Mouse (Mus musculus) limb, embryonic 11.5 days (tissue): ENCODE measurements around the gene Rsph9. TPM values are rescaled to one million over a fixed set of nuclear protein-coding genes. Genes with fewer than 3 reads are reported as not detected.

Experiments used
- ATAC-seq: fragments of 200-750 bp; cut with Nextera tagmentation; 2 replicates; pipeline ENCODE4 v1.8.0; 2017; ENCODE audit warnings: low read depth; ENCODE audit not compliant: insufficient number of reproducible peaks, low FRiP score, low TSS enrichment
- DNase-seq: peaks from one replicate; pipeline ENCODE4 v3.0.0-alpha.2; 2015; ENCODE audit warnings: low spot score
- H3K27ac ChIP-seq: fragments of 300-500 bp; sonication (generic); replicated peaks from 2 replicates; pipeline ENCODE4 v1.5.1; 2014; ENCODE audit warnings: low read depth, mild to moderate bottlenecking, low read length
- H3K27me3 ChIP-seq: fragments of 300-500 bp; sonication (generic); 2 replicates; pipeline ENCODE4 v1.6.1; 2014; ENCODE audit warnings: mild to moderate bottlenecking, low read length, mixed read lengths; ENCODE audit not compliant: control insufficient read depth, insufficient read depth
- H3K36me3 ChIP-seq: fragments of 300-500 bp; sonication (generic); 2 replicates; pipeline ENCODE4 v1.6.1; 2014; ENCODE audit warnings: mild to moderate bottlenecking, low read length, moderate library complexity, mixed read lengths; ENCODE audit not compliant: control insufficient read depth, insufficient read depth
- H3K4me1 ChIP-seq: fragments of 300-500 bp; sonication (generic); 2 replicates; pipeline ENCODE4 v1.6.1; 2014; ENCODE audit warnings: low read length, mixed read lengths; ENCODE audit not compliant: control insufficient read depth, insufficient read depth
- H3K4me2 ChIP-seq: fragments of 300-500 bp; sonication (generic); 2 replicates; pipeline ENCODE4 v1.6.1; 2014; ENCODE audit warnings: low read depth, mild to moderate bottlenecking, moderate library complexity; ENCODE audit not compliant: severe bottlenecking
- H3K4me3 ChIP-seq: fragments of 300-500 bp; sonication (generic); 2 replicates; pipeline ENCODE4 v1.5.1; 2014; ENCODE audit warnings: low read depth, low read length
- H3K9ac ChIP-seq: fragments of 300-500 bp; sonication (generic); 2 replicates; pipeline ENCODE4 v1.6.1; 2014; ENCODE audit warnings: mild to moderate bottlenecking, low read length
- H3K9me3 ChIP-seq: fragments of 300-500 bp; sonication (generic); 2 replicates; pipeline ENCODE4 v1.6.1; 2016; ENCODE audit warnings: low read length; ENCODE audit not compliant: control insufficient read depth
- WGBS: fragments of 180-500 bp; shearing (Covaris S2); extraction: QIAGEN DNeasy Blood & Tissue Kit; methylation state at CpG from one replicate; pipeline ENCODE4 v1.1.7; 2014; 5-methylcytosine and 5-hydroxymethylcytosine counted together
- polyA plus RNA-seq: library from polyadenylated mRNA; unstranded; fragments of >200 nt; fragmentation: Nextera tagmentation; extraction: Ambion mirVana; gene quantifications from 2 replicates; pipeline ENCODE4 v1.2.1, GENCODE M21; 2014

Rsph9 gene
- polyA plus RNA-seq, 1 experiment from 2014 or later, result 12.1 TPM

DNA sequence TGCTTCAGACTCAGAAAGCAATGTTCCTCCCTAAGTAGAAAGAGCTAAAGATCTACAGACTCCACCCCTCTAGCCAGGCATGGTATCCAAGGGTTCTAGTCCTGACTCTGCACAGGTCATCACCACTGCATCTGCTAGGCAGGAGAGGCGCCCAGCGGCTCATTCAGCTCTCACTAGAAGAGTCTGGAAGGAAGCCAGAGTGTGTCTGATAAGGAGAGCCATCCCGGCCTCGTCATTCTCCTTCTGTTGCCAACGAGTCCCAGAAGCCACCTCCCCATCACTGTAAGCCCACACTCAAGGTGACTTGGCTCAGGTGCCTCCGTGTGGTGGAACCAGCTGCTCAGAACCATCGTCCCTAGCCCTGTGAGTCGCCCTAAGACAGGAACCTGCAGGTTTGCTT, 11.2 kb downstream of the Rsph9 start:
- no peak overlapping the region for H3K9ac ChIP-seq
- no peaks in the 10 kb centered on the region for H3K9me3 ChIP-seq
- no peaks in the 10 kb centered on the region for H3K27me3 ChIP-seq
- peaks cover 5% of the 10 kb centered on the region; the same call in 1 of the 2 replicates for H3K36me3 ChIP-seq
- DNase-seq (no peak), ATAC-seq (no peak)
- H3K4me3 ChIP-seq, result no peak overlapping the region
- H3K4me2 ChIP-seq, result no peak overlapping the region
- WGBS, result 73% methylated on average over 8 of the region's 8 CpGs
- H3K27ac ChIP-seq, result no peak overlapping the region
- 0 out of 2 replicates have a peak, but pooled peaks cover 3% of the 10 kb centered on the region for H3K4me1 ChIP-seq

GRCm38 (mm10) chr17:46132058-46132718, 11.8 kb downstream of the Rsph9 start:
- Histone ChIP-seq H3K4me1 (0 out of 2 replicates have a peak, but pooled peaks cover 3% of the 10 kb centered on the region), H3K9me3 (no peaks in the 10 kb centered on the region), H3K4me2 (no peak overlapping the region), H3K27me3 (no peaks in the 10 kb centered on the region), H3K4me3 (no peak overlapping the region), H3K27ac (no peak overlapping the region), H3K36me3 (peaks cover 7% of the 10 kb centered on the region; the same call in 1 of the 2 replicates), H3K9ac (no peak overlapping the region)
- 19% methylated on average over 12 of the region's 12 CpGs for WGBS
- DNase-seq (peak; percentile 92), ATAC-seq (0 out of 2 replicates have a peak, but pooled peaks have one; percentile 45)

DNA sequence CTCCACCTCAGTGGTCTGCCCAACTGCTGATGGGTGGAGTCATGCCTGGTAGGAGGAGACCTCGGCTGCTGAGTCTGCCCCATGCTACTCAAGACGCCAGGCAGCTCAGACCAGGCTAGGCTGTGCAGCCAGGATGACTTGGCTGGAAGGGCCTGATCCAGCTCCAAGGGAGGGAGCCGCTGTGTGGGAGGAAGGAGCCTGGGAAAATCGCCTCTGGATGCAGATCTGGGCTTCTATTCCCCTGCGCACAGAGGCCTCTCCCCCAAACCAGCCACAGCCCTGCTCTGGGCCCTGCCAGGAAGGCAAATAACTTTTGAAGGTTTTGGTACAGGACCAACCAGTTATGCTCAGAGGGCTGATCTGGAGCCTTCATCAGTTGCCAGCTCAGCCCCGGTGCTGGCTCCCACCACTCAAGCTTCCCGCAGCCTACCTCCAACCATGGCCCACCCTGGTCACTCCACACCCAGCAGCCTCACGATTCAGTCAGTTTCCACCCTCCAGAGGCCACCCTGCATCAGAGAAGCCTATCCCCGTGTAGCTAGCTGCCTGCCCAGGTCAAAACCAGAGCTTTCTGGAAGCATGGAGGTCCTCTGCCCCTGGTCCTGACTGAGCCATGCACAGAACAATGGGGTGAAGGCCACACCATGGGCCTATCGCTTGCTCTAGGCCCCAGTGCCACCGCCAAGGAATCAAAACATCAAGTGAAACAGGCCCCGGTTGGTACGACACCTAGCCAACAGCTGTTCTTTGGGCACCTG, 14.1 kb downstream of the Rsph9 start:
- Histone ChIP-seq H3K27ac (no peak overlapping the region; the same call in 1 of the 2 replicates), H3K27me3 (no peaks in the 10 kb centered on the region), H3K36me3 (peaks cover 19% of the 10 kb centered on the region), H3K4me1 (0 out of 2 replicates have a peak, but pooled peaks cover 3% of the 10 kb centered on the region), H3K4me3 (no peak overlapping the region), H3K9ac (no peak overlapping the region; the same call in 1 of the 2 replicates), H3K9me3 (no peaks in the 10 kb centered on the region), H3K4me2 (no peak overlapping the region)
- DNase-seq, result no peak
- 83% methylated on average over 13 of the region's 13 CpGs for WGBS
- ATAC-seq, result no peak

DNA sequence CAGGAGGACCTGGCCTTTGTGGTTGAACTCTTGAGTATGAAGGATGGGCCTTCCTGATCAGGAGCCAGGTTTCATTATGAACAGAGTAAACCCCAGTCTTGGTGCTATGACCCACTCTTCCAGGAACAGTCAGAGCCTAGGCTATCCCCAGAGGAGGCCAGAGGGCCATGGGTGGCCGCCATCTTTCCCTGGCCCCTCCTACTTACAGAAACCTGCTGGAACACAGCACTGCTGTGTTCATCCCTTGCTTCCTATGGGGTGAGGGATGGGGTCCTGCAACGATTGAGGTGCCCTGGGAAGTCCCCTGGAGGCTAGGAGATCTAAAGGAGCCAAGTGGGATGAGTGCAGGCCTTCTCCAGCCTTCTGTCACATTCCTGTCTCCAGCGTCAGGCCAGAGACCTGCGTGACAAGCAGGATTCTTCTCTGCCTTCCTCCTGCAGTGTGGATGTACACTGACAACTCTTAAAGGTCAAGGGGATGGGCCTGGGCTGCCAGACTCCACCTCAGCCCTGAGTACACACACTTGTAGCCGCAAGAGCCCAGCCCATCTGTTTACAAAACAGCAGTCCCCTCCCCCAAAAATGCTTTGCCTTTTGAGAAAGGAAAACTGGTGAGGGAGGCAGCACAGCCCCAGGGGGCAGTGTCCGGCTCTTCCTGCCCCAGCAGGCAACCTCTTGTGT, 16.1 kb downstream of the Rsph9 start:
- no peak overlapping the region for H3K9ac ChIP-seq
- no peak overlapping the region for H3K4me2 ChIP-seq
- no peaks in the 10 kb centered on the region for H3K9me3 ChIP-seq
- DNase-seq (no peak), ATAC-seq (no peak)
- H3K4me1 ChIP-seq, result 0 out of 2 replicates have a peak, but pooled peaks cover 3% of the 10 kb centered on the region
- no peak overlapping the region for H3K4me3 ChIP-seq
- WGBS, result 84% methylated on average over 6 of the region's 6 CpGs
- H3K27me3 ChIP-seq, result no peaks in the 10 kb centered on the region
- H3K36me3 ChIP-seq, result peaks cover 29% of the 10 kb centered on the region
- H3K27ac ChIP-seq, result no peak overlapping the region

- H3K9me3 ChIP-seq, result no peaks in the 10 kb centered on the region
- peaks cover 36% of the 10 kb centered on the region for H3K36me3 ChIP-seq
- H3K4me2 ChIP-seq, result no peak overlapping the region
- DNase-seq, result no peak
- ATAC-seq, result no peak
- H3K4me1 ChIP-seq, result no peaks in the 10 kb centered on the region
- no peaks in the 10 kb centered on the region for H3K27me3 ChIP-seq
- H3K4me3 ChIP-seq, result no peak overlapping the region
- WGBS, result 22% methylated on average over 6 of the region's 6 CpGs
- H3K9ac ChIP-seq, result no peak overlapping the region
- no peak overlapping the region for H3K27ac ChIP-seq
Observed at GRCm38 (mm10) chr17:46126608-46127007, 17.4 kb downstream of the Rsph9 start.

DNA sequence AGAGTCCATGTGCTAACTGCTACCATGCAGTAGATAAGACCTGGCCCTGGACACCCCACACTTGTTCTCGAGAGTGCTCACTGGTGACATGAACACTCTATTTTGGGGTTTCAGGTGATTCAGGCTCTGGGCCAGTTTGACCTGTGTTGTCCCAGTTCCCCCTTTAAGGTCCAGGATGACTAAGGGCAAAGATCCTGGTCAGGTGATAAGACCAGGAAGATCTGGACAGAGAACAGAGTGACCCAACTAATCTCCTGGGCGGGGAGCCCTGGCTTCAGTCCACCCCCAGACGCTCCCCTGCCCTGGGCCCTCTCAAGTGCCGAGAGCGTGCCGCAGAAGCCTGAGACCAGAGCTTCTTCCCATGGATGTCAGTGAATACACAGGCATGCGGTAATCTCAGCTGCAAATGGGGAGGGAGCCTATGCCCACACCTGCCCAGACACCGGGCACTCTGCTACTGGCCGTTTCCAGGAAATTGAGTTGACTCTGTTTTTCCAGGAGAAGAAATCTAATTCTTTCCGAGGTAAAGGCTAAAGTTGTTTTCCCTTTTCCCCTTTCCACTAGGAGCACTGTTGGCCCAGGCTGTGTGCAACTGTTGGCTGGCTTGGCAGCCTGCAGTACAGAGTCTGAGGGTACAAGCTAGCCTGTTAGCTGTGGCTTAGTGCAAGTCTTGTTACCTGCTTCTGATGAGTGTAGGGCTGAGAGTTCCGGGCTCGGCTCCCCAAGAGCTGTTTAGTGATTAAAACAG, 19.9 kb downstream of the Rsph9 start:
- Histone ChIP-seq H3K9ac (no peak overlapping the region), H3K36me3 (peaks cover 40% of the 10 kb centered on the region), H3K27me3 (no peaks in the 10 kb centered on the region), H3K27ac (no peak overlapping the region), H3K4me3 (no peak overlapping the region), H3K4me1 (no peaks in the 10 kb centered on the region), H3K9me3 (no peaks in the 10 kb centered on the region), H3K4me2 (no peak overlapping the region)
- ATAC-seq, result no peak
- DNase-seq, result no peak
- 86% methylated on average over 12 of the region's 12 CpGs for WGBS

GRCm38 (mm10) chr17:46123285-46123684, 20.7 kb downstream of the Rsph9 start:
- no peak overlapping the region for H3K4me2 ChIP-seq
- peaks cover 44% of the 10 kb centered on the region for H3K36me3 ChIP-seq
- no peak overlapping the region for H3K4me3 ChIP-seq
- 95% methylated on average over 4 of the region's 4 CpGs for WGBS
- DNase-seq (no peak), ATAC-seq (no peak)
- no peak overlapping the region for H3K27ac ChIP-seq
- H3K27me3 ChIP-seq, result no peaks in the 10 kb centered on the region
- H3K4me1 ChIP-seq, result peaks cover 2% of the 10 kb centered on the region; the same call in 1 of the 2 replicates
- H3K9me3 ChIP-seq, result no peaks in the 10 kb centered on the region
- no peak overlapping the region for H3K9ac ChIP-seq

DNA sequence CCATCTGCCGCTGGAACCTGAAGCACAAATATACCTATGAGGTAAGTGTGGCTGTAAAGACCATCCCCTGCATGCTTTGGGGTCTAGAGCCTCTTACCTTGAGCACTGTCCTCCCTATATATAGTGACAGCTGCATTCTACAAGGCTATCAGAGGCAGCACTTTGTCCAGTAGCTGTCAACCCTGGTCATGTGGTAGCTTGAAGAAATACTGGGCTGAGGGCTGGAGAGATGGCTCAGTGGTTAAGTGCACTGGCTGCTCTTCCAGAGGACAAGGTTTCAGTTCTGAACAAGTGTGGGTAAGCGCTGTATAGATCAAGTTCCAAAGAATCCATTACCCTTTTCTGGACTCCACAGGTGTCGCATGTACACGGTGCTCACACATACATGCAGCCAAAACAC, 21.2 kb downstream of the Rsph9 start:
- peaks cover 45% of the 10 kb centered on the region for H3K36me3 ChIP-seq
- peaks cover 6% of the 10 kb centered on the region for H3K4me1 ChIP-seq
- no peak overlapping the region for H3K27ac ChIP-seq
- no peak overlapping the region for H3K9ac ChIP-seq
- 98% methylated on average over 4 of the region's 4 CpGs for WGBS
- no peak overlapping the region for H3K4me2 ChIP-seq
- no peaks in the 10 kb centered on the region for H3K27me3 ChIP-seq
- ATAC-seq, result no peak
- no peaks in the 10 kb centered on the region for H3K9me3 ChIP-seq
- DNase-seq, result no peak
- no peak overlapping the region for H3K4me3 ChIP-seq
